Mouse (Mus musculus): ENCODE measurements around the gene Sun1. TPM values are rescaled to one million over a fixed set of nuclear protein-coding genes. Genes with fewer than 3 reads are reported as not detected.

Gene Sun1
- polyA plus RNA-seq, 1 experiment from 2014 or later = 43.9 TPM

- Histone ChIP-seq H3K4me1 (no peaks in the 10 kb centered on the region), H3K9me3 (replicated peaks) (no peaks in the 10 kb centered on the region), H3K27me3 (no peaks in the 10 kb centered on the region), H3K4me2 (no peak overlapping the region), H3K36me3 (ENCODE audit: poor library complexity, severe bottlenecking) (peaks cover 82% of the 10 kb centered on the region), H3K27ac (no peak overlapping the region), H3K4me3 (no peak overlapping the region), H3K9ac (no peak overlapping the region)
- WGBS = 93% methylated on average over 3 of the region's 4 CpGs
- no peak for ATAC-seq
Observed at GRCm38 (mm10) chr5:139184897-139185296, 15.5 kb upstream of the Sun1 start.

- Histone ChIP-seq H3K27ac (no peak overlapping the region), H3K9ac (no peak overlapping the region), H3K36me3 (ENCODE audit: poor library complexity, severe bottlenecking) (peaks cover 37% of the 10 kb centered on the region), H3K4me3 (no peak overlapping the region), H3K4me1 (no peaks in the 10 kb centered on the region), H3K9me3 (replicated peaks) (no peaks in the 10 kb centered on the region), H3K4me2 (no peak overlapping the region), H3K27me3 (no peaks in the 10 kb centered on the region)
- ATAC-seq = no peak
- WGBS = 94% methylated on average over 5 of the region's 5 CpGs
Observed at GRCm38 (mm10) chr5:139189726-139190125, 10.7 kb upstream of the Sun1 start.

DNA sequence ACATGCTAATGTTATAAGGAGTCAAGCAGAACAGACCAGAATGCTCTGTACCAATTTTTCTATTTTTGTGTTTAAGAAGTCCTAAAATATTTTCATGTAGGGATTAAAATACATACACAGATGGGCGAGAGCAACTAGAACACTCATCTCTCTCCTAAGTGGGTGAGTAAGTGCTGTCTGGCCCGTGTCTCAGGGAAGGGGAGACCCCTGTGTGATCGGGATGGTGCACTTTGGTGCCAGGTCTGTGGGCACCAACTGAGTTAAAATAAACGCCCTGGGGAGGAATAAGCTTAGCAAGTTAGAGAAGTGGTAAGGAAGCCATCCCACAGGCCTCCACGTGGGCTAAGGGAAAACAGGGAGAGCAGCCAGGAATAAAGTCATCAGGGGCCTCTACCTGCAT, 9.5 kb upstream of the Sun1 start:
- no peak overlapping the region for H3K27ac ChIP-seq
- peaks cover 25% of the 10 kb centered on the region for H3K36me3 ChIP-seq (ENCODE audit: poor library complexity, severe bottlenecking)
- no peak for ATAC-seq
- H3K9me3 ChIP-seq (replicated peaks) = no peaks in the 10 kb centered on the region
- H3K4me3 ChIP-seq = no peak overlapping the region
- H3K4me1 ChIP-seq = no peaks in the 10 kb centered on the region
- H3K4me2 ChIP-seq = no peak overlapping the region
- H3K27me3 ChIP-seq = no peaks in the 10 kb centered on the region
- 81% methylated on average over 5 of the region's 5 CpGs for WGBS
- H3K9ac ChIP-seq = no peak overlapping the region

GRCm38 (mm10) chr5:139198779-139199178, 1.7 kb upstream of the Sun1 start:
- ATAC-seq = no peak
- Histone ChIP-seq H3K9ac (no peak overlapping the region), H3K4me1 (peaks cover 25% of the 10 kb centered on the region), H3K4me2 (no peak overlapping the region), H3K36me3 (ENCODE audit: poor library complexity, severe bottlenecking) (0 out of 2 replicates have a peak, but pooled peaks cover 5% of the 10 kb centered on the region), H3K27me3 (no peaks in the 10 kb centered on the region), H3K27ac (no peak overlapping the region), H3K4me3 (no peak overlapping the region), H3K9me3 (replicated peaks) (no peaks in the 10 kb centered on the region)
- WGBS = 90% methylated on average over 3 of the region's 3 CpGs

GRCm38 (mm10) chr5:139199636-139199994, 822 bp upstream of the Sun1 start:
- ATAC-seq = no peak
- H3K27ac ChIP-seq = peak overlapping the region; percentile 74
- 39% methylated on average over 2 of the region's 2 CpGs for WGBS

DNA sequence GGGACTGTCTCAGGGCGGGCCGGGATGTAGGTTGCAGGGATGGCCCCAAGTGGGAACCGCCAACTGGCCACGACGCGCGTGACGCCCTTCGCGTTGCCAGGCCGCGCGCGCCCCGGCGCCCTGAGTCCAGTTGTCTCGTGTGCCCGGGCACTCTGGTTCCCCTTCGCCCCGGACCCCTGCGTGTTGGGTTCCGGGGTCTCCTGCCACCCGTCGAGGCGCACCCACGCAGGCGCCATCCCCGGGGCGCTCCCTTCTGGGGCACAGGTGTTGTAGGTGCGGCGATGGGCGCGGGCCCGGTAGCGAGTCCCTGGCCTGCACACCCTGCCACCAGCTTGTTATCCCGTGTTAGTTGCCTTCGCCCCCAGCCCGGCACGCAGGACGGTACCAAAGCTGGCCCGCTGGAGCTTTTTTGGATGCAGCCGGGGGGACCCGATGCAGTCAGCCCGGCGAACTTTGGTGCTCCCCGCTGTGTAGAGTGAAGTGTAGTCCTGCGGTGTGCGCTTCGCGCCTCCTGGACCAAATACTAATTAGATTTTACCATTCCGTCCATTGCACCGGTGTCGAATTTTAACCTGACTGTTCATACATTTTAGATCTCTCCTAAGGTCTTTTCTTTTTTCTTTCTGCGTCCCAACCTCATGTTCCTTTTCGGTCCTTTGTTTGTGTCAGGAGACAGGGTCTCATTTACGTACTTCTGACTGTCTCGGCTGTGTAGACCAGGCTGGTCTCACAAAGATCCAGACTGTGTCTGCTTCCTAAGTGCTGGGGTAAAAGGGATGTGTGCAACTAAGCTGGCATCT, 533 bp downstream of the Sun1 start:
- peak overlapping the region; percentile 95 for H3K9ac ChIP-seq
- H3K27ac ChIP-seq = 0 out of 2 replicates have a peak overlapping the region, but pooled peaks have one; percentile 41
- WGBS = under 1% methylated on average over 56 of the region's 57 CpGs
- peaks cover 36% of the 10 kb centered on the region for H3K4me1 ChIP-seq
- 0 out of 2 replicates have a peak, but pooled peaks cover 5% of the 10 kb centered on the region for H3K36me3 ChIP-seq (ENCODE audit: poor library complexity, severe bottlenecking)
- no peak; the same call in 1 of the 2 replicates for ATAC-seq
- H3K27me3 ChIP-seq = no peaks in the 10 kb centered on the region
- H3K4me2 ChIP-seq = peak overlapping the region; percentile 91
- peak overlapping the region; percentile 98 for H3K4me3 ChIP-seq
- H3K9me3 ChIP-seq (replicated peaks) = no peaks in the 10 kb centered on the region

More at GRCm38 (mm10) chr5:139199636-139199994, 822 bp upstream of the Sun1 start:
- Histone ChIP-seq H3K9me3 (replicated peaks) (no peaks in the 10 kb centered on the region), H3K9ac (peak overlapping the region; percentile 95), H3K27me3 (no peaks in the 10 kb centered on the region), H3K4me1 (peaks cover 28% of the 10 kb centered on the region), H3K36me3 (ENCODE audit: poor library complexity, severe bottlenecking) (0 out of 2 replicates have a peak, but pooled peaks cover 5% of the 10 kb centered on the region), H3K4me2 (peak overlapping the region; percentile 91), H3K4me3 (peak overlapping the region; percentile 98)

GRCm38 (mm10) chr5:139202127-139202526, 1.7 kb downstream of the Sun1 start:
- Histone ChIP-seq H3K36me3 (ENCODE audit: poor library complexity, severe bottlenecking) (0 out of 2 replicates have a peak, but pooled peaks cover 5% of the 10 kb centered on the region), H3K4me2 (peak overlapping the region; percentile 91), H3K9me3 (replicated peaks) (no peaks in the 10 kb centered on the region), H3K4me1 (peaks cover 43% of the 10 kb centered on the region), H3K27ac (no peak overlapping the region), H3K4me3 (peak overlapping the region; percentile 98), H3K27me3 (no peaks in the 10 kb centered on the region), H3K9ac (peak overlapping the region; percentile 95)
- whole genome bisulfite sequencing = 75% methylated on average over 11 of the region's 11 CpGs
- ATAC-seq = no peak

DNA sequence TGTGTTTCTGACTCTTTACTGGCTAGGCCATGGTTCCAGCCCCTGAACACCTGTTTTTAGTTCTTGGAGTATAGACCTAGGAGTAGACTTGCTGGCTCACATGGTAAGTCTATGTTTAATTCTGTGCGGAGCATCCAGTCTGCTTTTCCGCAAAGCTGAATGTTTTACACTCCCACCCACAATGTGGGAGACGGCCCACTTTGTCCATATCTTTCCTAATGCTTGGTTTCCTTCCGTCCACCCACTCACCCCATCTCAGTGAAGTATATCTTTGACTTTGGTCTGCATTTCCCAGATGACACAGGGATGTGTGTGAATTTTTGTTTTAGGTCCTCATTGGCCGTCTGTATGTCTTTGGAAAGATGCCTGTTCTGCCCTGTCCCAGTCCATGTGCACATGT, 2.9 kb downstream of the Sun1 start:
- Histone ChIP-seq H3K27me3 (no peaks in the 10 kb centered on the region), H3K27ac (no peak overlapping the region), H3K4me3 (no peak overlapping the region), H3K9ac (no peak overlapping the region), H3K4me1 (peaks cover 43% of the 10 kb centered on the region), H3K36me3 (ENCODE audit: poor library complexity, severe bottlenecking) (0 out of 2 replicates have a peak, but pooled peaks cover 5% of the 10 kb centered on the region), H3K4me2 (no peak overlapping the region), H3K9me3 (replicated peaks) (no peaks in the 10 kb centered on the region)
- no peak for ATAC-seq
- WGBS = 90% methylated on average over 5 of the region's 5 CpGs

- ATAC-seq = no peak
- Histone ChIP-seq H3K4me1 (peaks cover 34% of the 10 kb centered on the region), H3K4me3 (no peak overlapping the region), H3K4me2 (no peak overlapping the region), H3K9ac (no peak overlapping the region), H3K27me3 (no peaks in the 10 kb centered on the region), H3K27ac (no peak overlapping the region), H3K36me3 (ENCODE audit: poor library complexity, severe bottlenecking) (peaks cover 26% of the 10 kb centered on the region), H3K9me3 (replicated peaks) (no peaks in the 10 kb centered on the region)
- 83% methylated on average over 4 of the region's 4 CpGs for WGBS
Observed at GRCm38 (mm10) chr5:139206081-139206480, 5.6 kb downstream of the Sun1 start.

DNA sequence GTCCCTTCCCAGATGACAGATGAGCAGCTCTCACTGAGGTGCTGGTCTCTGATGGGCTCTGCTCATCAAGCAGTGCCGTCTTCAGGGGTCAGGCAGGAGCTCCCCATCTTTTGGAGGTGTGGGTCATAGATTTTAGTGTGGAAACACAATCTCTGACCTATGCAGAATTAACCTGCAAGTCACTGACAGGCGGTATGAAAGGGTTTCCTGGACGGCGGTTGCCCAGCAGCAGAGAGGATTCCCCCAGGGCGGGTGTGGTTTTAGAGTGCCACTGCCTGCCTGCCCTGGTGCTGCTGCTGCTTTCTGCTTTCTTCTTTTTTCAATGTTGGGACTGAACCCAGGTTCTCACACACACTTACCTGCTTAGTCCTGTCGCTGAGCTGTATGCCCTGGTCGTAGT, 6.1 kb downstream of the Sun1 start:
- Histone ChIP-seq H3K36me3 (ENCODE audit: poor library complexity, severe bottlenecking) (peaks cover 27% of the 10 kb centered on the region), H3K4me2 (no peak overlapping the region), H3K4me3 (no peak overlapping the region), H3K9me3 (replicated peaks) (no peaks in the 10 kb centered on the region), H3K27me3 (no peaks in the 10 kb centered on the region), H3K27ac (no peak overlapping the region), H3K9ac (no peak overlapping the region), H3K4me1 (peaks cover 30% of the 10 kb centered on the region)
- no peak for ATAC-seq
- WGBS = 76% methylated on average over 7 of the region's 7 CpGs

- ATAC-seq = no peak
- no peak overlapping the region for H3K4me3 ChIP-seq
- no peaks in the 10 kb centered on the region for H3K9me3 ChIP-seq (replicated peaks)
- no peak overlapping the region for H3K4me2 ChIP-seq
- no peaks in the 10 kb centered on the region for H3K27me3 ChIP-seq
- no peak overlapping the region for H3K27ac ChIP-seq
- H3K36me3 ChIP-seq (ENCODE audit: poor library complexity, severe bottlenecking) = peaks cover 33% of the 10 kb centered on the region
- H3K4me1 ChIP-seq = peaks cover 21% of the 10 kb centered on the region
- no peak overlapping the region for H3K9ac ChIP-seq
Observed at GRCm38 (mm10) chr5:139208183-139208582, 7.7 kb downstream of the Sun1 start.

GRCm38 (mm10) chr5:139208871-139209684, 8.6 kb downstream of the Sun1 start:
- no peak overlapping the region for H3K9ac ChIP-seq
- H3K4me1 ChIP-seq = peaks cover 21% of the 10 kb centered on the region
- no peaks in the 10 kb centered on the region for H3K27me3 ChIP-seq
- no peak for ATAC-seq
- no peak overlapping the region for H3K27ac ChIP-seq
- H3K36me3 ChIP-seq (ENCODE audit: poor library complexity, severe bottlenecking) = peaks cover 29% of the 10 kb centered on the region
- WGBS = 89% methylated on average over 10 of the region's 10 CpGs
- H3K4me3 ChIP-seq = no peak overlapping the region
- H3K9me3 ChIP-seq (replicated peaks) = no peaks in the 10 kb centered on the region
- no peak overlapping the region for H3K4me2 ChIP-seq
